Mouse (Mus musculus) CH12.LX (cell line): ENCODE measurements around the gene Dpep3.

Source experiments
- BHLHE40 ChIP-seq: IDR thresholded peaks from 2 replicates; pipeline ENCODE4 v1.6.1; 2011; ENCODE audit warnings: mild to moderate bottlenecking, low read depth, low read length, improper control_type of control experiment
- NELFE ChIP-seq: IDR thresholded peaks from 2 replicates; pipeline ENCODE4 v1.6.1; 2011; ENCODE audit warnings: low read depth, low read length, improper control_type of control experiment

DNA sequence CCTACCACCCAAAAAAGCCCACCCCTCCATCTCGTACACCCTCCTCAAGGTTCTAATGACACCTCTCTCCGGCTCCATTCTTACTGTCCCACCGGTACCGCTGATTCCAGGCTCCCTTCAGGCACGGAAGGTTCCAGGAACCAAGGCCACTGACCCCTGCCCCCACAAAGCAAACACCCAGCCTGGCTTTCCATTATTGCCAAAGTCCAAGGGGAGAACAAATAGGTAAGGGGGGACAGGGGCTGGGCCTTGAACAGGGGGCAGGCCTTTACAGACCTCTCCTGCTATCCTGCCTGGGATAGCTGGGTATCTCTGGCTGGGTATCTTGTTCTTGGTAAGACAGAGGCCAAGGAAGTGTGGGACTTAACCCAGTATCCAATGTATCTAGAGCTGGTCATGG is 36.7 kb downstream of the Dpep3 start:
- TF ChIP-seq BHLHE40 (no peak), NELFE (no peak)
